Mouse (Mus musculus) lung, postnatal 36 days (tissue): ENCODE results near the gene Atp6v1e2.

Experiments
- DNase-seq: peaks from one replicate; pipeline ENCODE4 v3.0.0; 2022; ENCODE audit warnings: mixed read lengths

Gene Atp6v1e2

GRCm38 (mm10) chr17:86947840-86948796 lies at the start of gene Atp6v1e2:
Gene Atp6v1e2, minus strand, starts transcription at chr17:86947897.
- no peak for DNase-seq

- no peak for DNase-seq
These were observed 49.6 kb upstream of the Atp6v1e2 start for GRCm38 (mm10) chr17:86997323-86997722.

GRCm38 (mm10) chr17:86991306-86991705 lies 43.6 kb upstream of the Atp6v1e2 start:
- peak; percentile 51 for DNase-seq

- DNase-seq, result no peak
These were observed 41.0 kb upstream of the Atp6v1e2 start for GRCm38 (mm10) chr17:86988601-86989184.

- peak; percentile 47 for DNase-seq
These were observed 40.5 kb upstream of the Atp6v1e2 start for GRCm38 (mm10) chr17:86988161-86988560.

GRCm38 (mm10) chr17:86986449-86987138 lies 38.9 kb upstream of the Atp6v1e2 start:
- no peak for DNase-seq

- DNase-seq, result no peak
These were observed 34.8 kb upstream of the Atp6v1e2 start for GRCm38 (mm10) chr17:86982497-86982896.

- no peak for DNase-seq
These were observed 34.0 kb upstream of the Atp6v1e2 start for GRCm38 (mm10) chr17:86981701-86982100.

- DNase-seq, result no peak
These were observed 33.5 kb upstream of the Atp6v1e2 start for GRCm38 (mm10) chr17:86981205-86981604.

- DNase-seq, result peak; percentile 45
These were observed 30.8 kb upstream of the Atp6v1e2 start for GRCm38 (mm10) chr17:86978496-86978895.

GRCm38 (mm10) chr17:86976387-86976786 lies 28.7 kb upstream of the Atp6v1e2 start:
- DNase-seq, result no peak

GRCm38 (mm10) chr17:86973097-86973496 lies 25.4 kb upstream of the Atp6v1e2 start:
- DNase-seq, result no peak

- no peak for DNase-seq
These were observed 24.2 kb upstream of the Atp6v1e2 start for GRCm38 (mm10) chr17:86971860-86972259.

- DNase-seq, result no peak
These were observed 23.3 kb upstream of the Atp6v1e2 start for GRCm38 (mm10) chr17:86971036-86971435.

- DNase-seq, result no peak
These were observed 22.5 kb upstream of the Atp6v1e2 start for GRCm38 (mm10) chr17:86970026-86970750.

- peak; percentile 56 for DNase-seq
These were observed 21.9 kb upstream of the Atp6v1e2 start for GRCm38 (mm10) chr17:86969582-86969981.

- no peak for DNase-seq
These were observed 20.9 kb upstream of the Atp6v1e2 start for GRCm38 (mm10) chr17:86968581-86968980.

- no peak for DNase-seq
These were observed 20.1 kb upstream of the Atp6v1e2 start for GRCm38 (mm10) chr17:86967536-86968525.

GRCm38 (mm10) chr17:86967048-86967447 lies 19.4 kb upstream of the Atp6v1e2 start:
- DNase-seq, result no peak

GRCm38 (mm10) chr17:86966040-86966439 lies 18.3 kb upstream of the Atp6v1e2 start:
- DNase-seq, result no peak

- no peak for DNase-seq
These were observed 17.4 kb upstream of the Atp6v1e2 start for GRCm38 (mm10) chr17:86965121-86965520.
